Mouse (Mus musculus): ENCODE data around the gene Ccnf. TPM values are rescaled to one million over a fixed set of nuclear protein-coding genes. Genes with fewer than 3 reads are reported as not detected.
A peak's percentile ranks its signal among the peaks of the same experiment; 100 is the strongest.

Ccnf gene
- polyA plus RNA-seq (2012; rRNA removed) = 1.6 and 1.7 TPM in 2 replicates

DNA sequence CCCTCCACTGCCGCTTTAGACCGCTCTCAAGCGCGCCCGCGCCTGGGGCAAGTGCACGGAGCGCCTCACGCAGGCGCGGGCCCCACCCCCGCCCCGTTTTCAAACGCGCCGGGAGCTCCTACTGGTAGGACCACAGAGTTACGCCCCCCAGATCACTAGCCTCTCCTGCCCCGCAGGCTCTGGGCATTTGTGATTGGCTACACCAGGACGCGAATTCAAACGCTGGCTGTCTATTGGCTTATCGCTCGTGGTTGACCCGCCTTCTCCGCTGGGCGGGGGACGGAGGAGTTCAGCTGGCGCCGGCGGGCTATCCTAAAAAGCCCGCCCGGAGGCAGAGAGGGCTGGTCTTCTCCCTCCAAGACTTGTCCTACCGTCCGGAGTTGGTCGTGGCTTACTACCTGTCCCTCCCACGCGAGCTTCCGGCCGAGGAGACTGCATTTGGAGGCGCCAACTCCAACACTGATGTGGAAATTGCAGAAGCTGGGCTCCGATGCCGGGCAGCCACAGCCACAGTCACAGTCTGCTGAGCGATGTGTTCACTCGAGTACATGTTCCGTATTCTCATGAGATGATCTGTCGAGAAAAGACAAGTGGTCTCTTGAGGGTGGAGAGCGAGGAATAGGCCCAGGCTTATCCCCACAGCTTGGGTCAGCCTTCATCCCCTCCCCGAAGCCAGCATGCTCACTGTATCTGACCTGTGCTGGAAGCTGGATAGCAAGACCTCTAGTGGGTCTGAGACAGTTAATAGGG is at the start of gene Ccnf:
Gene Ccnf, minus strand, starts transcription at position 165 of the 750 bp plus-strand sequence.
- peak; percentile 84 for DNase-seq (ENCODE audit: low spot score)

DNA sequence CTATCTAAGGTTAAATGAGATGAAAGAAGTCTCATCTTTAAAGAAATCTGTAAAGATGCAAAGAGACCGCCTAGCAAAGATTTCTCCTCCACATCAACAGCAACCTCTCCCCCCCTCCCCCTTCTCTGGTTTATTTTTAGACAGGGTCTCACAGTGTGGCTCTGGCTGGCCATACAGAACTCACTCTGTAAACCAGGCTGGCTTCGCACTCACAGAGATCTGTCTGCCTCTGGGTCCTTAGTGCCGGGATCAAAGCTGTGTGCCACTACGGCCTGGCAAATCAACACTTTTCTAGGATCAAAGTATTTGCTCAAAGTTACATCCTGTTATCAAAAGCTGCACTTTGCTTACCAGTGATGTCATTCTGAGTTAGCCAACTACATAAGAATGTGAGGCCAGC is 49.4 kb upstream of the Ccnf start:
- no peak for DNase-seq (ENCODE audit: low spot score)

DNA sequence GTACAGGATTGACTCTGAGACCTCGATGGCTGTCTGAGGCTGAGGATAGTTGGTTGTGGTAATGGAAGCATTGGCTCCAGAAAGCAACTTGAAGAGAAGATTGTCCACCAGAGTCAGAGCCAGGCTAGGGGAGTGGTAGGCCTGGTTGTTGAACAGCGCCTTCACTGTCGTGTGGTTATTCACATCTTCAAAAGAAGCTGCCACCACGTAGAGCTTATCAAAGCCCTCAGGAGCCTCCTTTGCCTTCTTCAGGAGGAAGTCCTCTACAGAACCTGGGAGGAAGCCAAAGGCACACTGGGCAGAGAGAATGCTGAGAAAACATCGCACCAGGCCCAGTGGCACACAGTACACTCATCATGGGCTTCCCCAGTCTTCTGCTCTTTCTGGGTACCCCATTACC is 38.1 kb upstream of the Ccnf start:
- DNase-seq (ENCODE audit: low spot score) = no peak

DNA sequence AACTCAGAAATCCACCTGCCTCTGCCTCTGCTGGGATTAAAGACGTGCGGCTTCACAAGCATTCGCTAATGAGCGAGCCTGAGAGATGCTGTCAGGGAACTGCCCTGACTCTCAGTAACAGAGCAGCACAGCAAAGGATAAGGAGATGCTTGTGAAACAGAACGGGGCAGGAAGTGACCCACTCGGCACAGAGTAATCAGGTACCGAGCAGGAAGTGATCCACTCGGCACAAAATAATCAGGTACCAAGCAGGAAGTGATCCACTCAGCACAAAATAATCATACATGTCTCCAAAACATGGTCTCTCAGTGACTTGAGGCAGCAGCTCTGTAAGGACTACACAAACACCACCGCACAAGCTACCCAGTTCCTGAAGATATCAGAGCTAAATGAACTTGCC is 37.2 kb upstream of the Ccnf start:
- no peak for DNase-seq (ENCODE audit: low spot score)

DNA sequence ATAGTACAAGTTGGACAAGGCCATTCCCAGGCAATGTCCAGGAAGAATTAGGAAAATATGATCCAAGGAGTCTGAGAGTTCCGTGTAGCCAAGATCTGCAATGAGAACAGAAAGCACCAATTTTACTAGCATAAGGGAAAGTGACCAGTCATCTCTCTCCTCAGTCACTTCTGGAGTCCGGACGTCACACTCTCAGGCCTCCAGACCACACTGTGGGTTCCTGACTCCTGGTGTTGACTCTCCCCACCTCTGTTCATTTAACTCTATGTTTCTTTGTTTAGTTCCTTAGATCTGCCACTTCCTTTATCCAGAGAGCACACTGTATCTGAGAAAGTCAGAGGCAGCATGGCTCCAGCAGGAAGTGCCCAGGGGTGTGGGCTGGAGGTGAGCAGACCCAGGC is 34.4 kb upstream of the Ccnf start:
- no peak for DNase-seq (ENCODE audit: low spot score)

DNA sequence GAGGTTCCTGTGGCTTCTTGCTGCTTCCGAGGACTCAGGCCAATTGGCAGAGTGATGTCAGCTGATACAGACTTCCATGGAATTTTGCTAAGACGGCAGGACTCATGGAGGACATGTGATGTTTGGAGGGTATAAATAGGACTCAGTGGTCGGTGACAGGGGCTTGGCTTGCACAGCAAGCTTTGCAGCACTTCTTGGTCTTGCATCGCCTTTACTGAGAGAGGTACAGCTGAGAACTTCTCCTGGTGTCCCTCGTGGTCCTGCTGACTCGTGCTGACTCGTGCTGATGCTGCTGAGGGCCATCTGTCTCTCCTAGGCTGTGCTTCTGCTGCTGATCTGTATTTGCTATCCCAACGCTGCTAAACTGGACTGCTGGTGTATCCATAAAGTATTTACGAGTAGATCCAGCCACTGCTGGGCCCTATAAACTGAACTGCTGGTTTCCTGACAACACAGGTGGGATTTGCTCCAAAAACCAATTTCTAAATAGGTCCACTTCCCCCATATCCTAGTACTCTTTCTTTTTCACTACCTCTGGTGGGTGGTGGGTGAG is 32.1 kb upstream of the Ccnf start:
- no peak for DNase-seq (ENCODE audit: low spot score)

DNA sequence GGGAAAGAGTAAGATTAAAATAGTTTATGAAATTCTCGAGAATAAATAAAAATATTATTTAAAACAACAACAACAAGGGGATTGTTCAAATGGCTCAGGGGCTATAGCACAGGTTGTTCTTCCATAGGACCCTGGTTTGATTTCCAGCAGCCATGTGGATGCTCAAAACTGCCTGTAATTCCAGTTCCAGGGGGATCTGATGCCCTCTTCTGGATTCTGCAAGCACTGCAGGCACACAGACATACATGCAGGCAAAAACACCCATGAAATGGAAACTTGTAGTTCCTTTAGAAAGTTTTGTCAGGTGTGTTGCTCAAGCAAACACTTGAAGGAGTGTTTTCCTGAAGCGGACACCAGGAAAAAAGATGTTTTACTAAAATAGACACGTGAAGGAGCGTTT is 31.4 kb upstream of the Ccnf start:
- no peak for DNase-seq (ENCODE audit: low spot score)

DNA sequence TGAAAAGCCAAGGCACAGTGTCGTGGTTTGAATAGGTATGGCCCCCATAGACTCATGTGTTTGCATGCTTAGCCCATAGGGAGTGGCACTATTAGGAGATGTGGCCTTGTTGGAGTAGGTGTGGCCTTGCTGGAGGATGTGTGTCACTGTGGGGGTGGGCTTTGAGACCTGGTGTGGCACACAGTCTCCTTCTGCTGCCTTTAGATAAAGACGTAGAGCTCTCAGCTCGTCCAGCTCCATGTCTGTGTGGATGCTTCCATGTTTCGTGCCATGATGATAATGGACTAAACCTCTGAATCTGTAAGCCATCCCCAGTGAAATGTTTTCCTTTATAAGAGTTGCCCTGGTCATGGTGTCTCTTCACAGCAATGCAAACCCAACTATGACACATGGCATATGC is 28.6 kb upstream of the Ccnf start:
- DNase-seq (ENCODE audit: low spot score) = no peak

DNA sequence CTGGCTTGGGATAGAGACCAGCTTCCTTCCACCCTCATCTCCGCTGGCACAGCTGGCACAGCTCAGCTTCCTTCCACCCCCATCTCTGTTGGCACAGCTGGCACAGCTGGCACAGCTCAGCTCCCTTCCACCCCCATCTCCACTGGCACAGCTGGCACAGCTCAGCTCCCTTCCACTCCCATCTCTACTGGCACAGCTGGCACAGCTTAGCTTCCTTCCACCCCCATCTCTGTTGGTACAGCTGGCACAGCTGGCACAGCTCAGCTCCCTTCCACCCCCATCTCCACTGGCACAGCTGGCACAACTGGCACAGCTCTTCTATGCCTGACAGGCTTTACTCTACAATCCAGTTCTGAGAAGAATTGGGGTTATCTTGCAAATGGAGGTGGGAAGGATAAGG is 15.8 kb upstream of the Ccnf start:
- no peak for DNase-seq (ENCODE audit: low spot score)

DNA sequence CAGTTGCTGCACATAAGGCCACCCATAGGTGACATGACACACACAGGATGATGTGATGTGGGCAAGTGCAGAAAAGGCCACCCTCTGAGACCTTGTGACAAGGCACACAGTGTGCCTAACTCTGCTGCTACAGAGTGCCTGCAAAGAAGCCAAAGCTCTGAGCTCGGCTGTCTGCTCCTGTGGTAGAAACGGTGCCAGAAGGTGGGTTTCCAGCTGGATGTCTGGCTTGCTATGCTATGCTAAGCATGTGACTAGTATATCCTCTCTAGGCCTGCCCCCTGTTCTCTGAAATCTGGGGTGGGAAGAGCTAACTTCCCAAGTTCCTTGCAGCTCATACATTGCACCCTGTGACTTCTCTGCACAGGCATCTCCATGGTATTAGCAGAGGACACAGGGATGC is 13.5 kb upstream of the Ccnf start:
- no peak for DNase-seq (ENCODE audit: low spot score)

DNA sequence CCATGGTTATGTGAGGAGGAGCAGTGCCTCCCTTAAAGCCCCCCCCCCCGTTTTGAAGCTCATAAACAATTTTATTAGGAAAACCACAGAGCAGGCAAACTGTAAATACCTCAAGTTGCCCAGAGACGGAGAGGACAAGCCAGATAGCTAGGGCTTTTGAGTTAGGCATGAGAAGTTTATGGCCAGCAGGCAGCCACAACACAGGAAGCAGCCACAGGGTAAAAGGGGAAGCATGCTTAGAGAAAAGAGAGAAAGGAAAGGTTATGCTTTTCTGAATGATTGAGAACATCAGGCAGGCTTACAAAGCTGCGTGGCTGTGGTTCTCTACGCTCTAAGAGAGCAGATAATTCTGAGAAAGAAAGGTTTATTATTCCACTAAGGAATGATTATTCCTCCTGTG is 9.2 kb upstream of the Ccnf start:
- DNase-seq (ENCODE audit: low spot score) = no peak

DNA sequence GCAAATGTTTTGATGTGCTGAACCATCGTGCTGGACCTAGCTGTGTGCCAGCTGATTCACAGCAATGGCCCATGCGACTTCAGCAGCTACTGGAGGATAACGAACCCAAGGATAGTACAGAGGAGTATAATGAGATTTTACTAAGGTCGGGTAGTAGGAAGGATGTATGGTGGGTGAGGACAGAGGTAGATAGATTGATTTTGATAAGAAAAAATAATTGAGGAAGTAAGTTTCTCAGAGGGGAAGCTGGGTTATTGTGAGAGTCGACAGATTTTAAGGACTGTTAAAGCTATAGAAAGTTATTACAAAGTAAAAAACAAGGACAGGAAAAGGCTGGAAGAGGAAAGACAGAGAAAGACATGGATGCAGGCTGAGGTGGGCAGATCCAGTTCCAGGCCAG is 8.4 kb upstream of the Ccnf start:
- no peak for DNase-seq (ENCODE audit: low spot score)

DNA sequence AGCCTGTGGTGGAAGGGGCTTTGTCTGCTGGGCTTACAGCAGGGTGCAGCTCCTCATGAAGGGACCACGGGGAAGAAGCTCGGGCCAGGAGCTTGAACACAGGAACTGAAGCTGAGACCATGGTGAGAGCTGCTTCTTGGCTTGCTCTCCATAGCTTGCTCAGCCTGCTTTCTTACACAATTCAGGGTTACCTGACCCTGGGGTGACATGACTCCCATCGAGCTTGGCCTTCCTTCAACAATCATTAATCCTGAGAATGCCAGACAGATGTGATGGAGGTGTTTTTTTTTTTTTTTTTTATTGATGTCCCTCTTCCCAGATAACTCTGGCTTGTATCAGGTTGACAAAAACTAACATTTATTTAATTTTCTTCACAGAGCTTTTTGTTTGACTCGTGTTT is 7.7 kb upstream of the Ccnf start:
- DNase-seq (ENCODE audit: low spot score) = no peak

DNA sequence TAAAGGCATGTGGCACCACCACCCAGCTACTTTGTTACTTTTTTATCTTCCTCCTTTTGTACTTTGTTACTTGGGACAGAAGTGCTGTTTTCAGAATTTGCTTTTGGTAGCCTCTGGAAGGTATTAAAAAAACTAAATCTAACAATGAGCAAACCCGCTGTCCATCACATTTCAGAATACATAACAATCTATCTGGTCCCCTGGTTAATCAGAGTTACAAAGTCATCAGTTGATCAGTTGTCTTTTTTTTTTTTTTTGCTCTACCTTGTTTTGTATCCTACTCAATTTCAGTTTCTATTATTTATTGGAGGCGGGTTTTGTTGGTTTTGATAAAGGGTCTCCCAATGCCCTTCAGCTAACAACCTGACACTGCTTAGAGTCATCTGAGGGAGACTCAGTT is 1.0 kb upstream of the Ccnf start:
- no peak for DNase-seq (ENCODE audit: low spot score)

DNA sequence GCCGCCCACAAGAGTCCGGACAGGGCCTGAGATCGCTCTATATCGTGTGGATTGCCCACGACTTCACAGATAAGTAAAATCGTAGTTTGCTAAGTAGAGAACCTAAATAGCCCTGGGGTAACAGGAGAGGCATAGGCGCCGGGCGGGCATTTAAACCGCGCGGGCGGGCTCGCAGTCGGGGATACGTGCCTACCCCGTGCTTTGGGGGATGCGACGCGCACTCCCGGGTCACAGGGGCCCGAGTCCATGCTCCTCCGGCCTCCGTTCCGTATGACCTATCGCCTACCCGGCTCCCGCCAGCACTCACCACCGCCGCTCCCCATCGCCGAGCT is 330 bp downstream of the Ccnf start:
- no peak for DNase-seq (ENCODE audit: low spot score)

DNA sequence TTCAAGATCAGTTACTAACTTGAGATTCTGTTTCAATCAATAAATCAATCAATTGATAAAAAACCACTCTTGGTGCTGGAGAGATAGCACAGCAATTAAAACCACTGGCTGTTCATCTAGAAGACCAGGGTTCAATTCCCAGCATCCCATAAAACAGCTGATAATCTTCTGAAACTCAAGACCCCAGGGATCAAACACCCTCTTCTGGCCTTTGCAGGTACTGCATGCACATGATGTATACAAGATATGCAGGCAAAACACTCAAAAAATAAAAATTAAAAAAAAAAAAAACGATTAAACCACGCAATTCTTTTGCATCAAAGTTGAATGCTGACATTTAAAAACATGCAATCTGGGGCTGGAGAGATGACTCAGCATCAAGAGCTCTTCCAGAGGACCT is 2.6 kb downstream of the Ccnf start:
- DNase-seq (ENCODE audit: low spot score) = no peak

DNA sequence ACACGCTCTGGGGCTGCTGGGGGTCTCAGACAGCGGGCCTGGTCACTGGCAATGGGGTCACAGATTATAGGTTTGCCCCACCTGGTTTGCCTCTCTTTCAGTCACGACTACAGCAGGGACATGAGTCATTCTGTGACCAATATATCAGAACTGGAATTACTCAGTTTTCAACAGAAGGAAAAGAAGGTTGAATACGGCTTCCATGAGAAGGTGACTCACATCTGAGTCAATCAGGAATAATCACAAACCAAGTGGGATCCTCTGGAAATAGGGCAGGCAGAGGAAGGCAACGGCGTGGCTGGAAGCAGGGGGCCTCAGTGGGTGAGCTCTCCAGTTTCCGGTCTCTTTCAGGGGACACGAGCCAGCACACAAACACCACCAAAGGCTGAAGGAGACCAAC is 7.2 kb downstream of the Ccnf start:
- no peak for DNase-seq (ENCODE audit: low spot score)

DNA sequence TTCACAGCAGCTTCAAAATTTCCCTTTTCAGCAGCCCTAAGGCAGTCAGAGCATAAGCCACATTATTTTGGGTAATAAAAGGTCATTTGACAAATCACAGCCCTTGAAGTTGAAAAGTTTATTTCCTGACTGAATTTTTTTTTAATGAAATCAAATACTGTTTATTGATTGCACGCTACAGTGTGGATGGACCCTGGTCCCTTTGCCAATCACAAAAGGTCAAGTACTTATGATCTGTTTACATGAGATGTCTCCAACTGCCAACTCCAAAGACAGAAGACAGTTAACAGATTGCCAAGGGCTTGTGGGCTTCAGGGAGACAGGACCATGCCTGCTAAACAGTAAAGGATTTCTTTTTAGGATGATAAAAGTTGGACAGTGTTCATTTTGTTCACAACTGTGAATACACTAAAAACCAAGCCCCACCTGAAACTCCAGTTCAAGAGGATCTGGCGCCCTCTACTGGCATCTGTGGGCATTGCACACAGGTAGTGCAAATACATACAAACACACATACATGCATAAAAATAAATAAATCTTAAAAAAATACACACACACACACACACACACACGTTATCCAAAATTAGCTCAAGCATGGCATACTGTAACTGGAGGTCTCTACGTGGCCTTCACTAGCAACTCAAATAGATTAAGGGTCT is 7.8 kb downstream of the Ccnf start:
- no peak for DNase-seq (ENCODE audit: low spot score)

DNA sequence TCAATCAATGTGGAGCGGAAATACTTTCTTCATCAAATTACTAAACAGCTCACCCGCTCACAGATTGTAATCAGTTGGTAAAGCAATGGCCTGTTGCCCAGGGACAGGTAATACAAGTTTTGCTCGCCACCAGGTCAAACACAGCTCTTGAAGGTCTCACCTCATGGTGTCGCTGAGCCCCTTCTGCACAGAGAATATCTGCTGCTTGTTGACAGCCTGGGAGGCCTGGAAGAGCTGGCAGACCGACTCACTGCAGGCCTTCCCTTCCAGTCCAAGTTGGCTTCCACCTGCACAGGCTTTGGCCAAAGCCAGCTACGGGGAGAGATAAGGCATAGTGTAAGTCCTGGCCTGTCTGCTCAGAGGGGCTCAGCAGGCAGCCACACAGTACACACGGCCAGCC is 14.4 kb downstream of the Ccnf start:
- DNase-seq (ENCODE audit: low spot score) = no peak

DNA sequence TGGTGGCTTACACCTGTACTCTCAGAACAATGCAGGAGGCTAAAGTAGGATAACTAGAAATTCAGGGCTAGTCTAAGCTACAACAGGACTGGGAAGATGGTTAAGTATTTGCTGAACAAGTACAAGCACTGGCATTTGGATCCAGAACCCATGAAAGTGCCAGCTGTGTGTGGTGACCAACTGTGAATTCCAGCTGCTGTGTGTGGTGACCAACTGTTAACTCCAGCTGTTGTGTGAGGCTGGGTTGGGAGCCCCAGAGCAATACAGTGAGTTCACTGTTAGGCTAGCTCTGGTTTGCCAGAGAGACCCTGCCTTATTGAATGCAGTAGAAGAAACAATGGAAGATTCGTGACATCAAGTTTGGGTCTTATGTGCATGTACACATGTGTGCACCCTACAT is 14.8 kb downstream of the Ccnf start:
- no peak for DNase-seq (ENCODE audit: low spot score)

DNA sequence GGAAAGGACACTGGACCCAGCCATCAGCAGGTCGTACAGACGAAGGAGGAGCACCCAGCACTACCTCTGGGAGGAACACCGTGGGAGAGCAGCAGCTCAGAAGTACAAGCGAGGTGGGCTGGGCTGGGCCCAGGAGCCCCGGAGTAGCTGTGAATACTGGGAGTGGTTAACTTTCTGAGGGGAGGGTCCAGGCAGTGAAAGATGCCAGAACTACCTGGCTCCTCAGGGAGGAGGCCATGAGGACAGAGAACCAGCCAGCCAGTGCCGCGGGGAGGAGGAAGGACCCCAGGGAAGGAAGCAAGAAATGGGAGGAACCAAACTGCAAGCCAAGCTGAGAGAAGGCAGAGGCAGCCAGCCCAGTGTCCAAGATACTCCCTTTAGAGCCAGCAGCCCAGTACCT is 23.3 kb downstream of the Ccnf start:
- DNase-seq (ENCODE audit: low spot score) = no peak

DNA sequence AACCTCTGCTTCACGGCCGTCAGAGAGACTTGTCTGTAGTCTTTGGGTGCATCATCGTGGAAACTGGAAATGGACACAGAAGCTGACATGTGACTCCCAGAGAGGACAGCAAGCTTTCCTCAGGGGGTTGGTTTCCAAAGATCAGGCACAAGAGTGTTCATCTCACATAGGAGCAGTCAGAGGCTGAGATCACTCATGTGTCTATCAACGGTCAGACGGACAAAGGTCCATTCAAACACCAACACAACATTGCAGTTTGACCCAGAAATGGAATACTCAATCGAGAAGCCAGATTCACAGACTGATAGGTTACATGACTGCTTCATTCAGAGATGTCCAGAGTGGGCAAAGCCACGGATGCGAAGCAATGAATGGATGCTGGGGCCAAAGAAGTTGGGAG is 24.6 kb downstream of the Ccnf start:
- DNase-seq (ENCODE audit: low spot score) = no peak

DNA sequence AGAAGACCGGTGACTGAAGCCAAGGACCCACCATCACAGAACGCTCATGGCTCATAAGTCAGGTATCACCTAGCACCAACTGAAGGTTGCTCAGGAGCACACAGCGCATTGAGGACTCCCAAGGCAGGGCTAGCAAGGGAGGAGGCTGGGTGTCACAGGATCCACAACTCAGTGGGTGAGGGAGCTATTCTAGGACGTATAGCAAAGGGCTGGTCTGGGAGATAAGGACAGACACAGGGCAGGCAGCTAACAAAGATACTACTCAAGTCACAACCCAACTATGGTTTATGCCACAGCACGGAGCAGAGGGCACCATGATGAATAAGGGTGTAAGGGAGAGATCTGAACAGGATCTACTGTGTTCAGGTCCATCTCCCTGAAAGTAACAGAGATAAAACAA is 25.4 kb downstream of the Ccnf start:
- no peak for DNase-seq (ENCODE audit: low spot score)

DNA sequence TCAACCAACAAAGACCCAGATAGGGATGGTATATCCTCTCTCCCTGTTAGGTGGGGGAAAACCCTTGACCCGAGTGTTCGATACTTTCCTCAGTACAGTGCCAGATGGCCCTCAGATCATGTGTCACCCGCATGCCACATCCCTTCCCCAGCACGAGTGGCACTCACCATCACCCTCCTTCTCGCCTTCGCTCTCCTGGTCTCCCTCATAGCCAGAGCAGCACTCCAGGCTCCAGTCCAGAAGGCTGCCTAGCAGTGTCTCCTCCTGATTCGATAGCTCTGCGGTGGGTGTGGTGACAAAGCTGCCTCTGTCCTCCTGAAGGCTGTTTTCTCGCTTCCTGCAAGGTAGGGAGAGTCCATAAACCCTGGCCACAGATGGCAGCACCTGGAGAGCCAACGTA is 26.5 kb downstream of the Ccnf start:
- no peak for DNase-seq (ENCODE audit: low spot score)
